Mouse (Mus musculus): ENCODE measurements around the gene Syt11. TPM values are rescaled to one million over a fixed set of nuclear protein-coding genes. Genes with fewer than 3 reads are reported as not detected.
A peak's percentile ranks its signal among the peaks of the same experiment; 100 is the strongest.

Syt11 gene
- polyA plus RNA-seq, 1 experiment from 2014 or later, result 41.4 TPM

DNA sequence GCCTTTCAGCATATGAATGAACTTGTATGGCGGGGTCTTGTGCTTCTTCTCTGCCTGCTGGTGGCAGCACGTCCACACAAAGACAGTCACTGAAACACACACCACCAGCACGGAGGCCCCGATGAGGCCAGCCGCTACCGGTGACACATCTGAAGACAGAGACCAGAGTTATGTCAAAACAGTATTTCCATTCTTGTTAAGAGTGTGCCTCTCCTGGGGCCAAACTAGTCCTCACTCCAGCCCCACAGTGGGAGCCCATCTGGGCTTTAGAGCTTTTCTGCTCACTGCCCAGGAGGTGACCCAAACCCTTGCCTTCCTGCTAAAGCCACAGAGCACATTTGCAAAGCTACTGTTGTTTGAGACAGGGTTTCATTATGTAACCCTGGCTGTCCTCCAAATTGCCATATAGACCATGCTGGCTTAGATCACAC is 12.5 kb downstream of the Syt11 start:
- Histone ChIP-seq H3K27me3 (no peaks in the 10 kb centered on the region), H3K9ac (no peak overlapping the region), H3K36me3 (peaks cover 26% of the 10 kb centered on the region; the same call in 1 of the 2 replicates), H3K4me3 (no peak overlapping the region), H3K4me1 (peaks cover 7% of the 10 kb centered on the region; the same call in 1 of the 2 replicates), H3K27ac (no peak overlapping the region), H3K9me3 (no peaks in the 10 kb centered on the region), H3K4me2 (replicated peaks) (no peak overlapping the region)
- no peak for ATAC-seq (ENCODE audit: insufficient number of reproducible peaks, insufficient read depth, low FRiP score, low TSS enrichment)
- 76% methylated on average over 6 of the region's 6 CpGs for WGBS

DNA sequence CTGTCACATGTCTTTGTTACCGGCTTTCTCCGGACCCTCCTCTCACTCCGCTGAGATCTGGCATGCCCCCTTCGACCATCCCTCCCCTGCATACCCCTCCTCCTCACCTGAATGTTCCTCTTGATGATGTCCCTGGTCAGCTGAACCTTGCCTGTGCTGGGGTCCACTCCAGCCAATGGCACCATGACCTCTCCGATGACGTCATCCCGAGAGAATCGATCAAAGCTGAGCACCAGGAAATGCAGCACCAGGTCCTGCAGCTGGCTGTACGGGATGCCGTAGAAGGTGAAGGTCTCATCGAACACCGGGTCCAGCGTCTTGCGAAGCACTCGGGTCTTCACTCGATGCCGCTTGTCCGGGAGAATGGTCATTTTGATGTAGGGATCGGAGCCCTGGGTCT is 13.3 kb downstream of the Syt11 start:
- Histone ChIP-seq H3K9ac (no peak overlapping the region), H3K4me2 (replicated peaks) (no peak overlapping the region), H3K36me3 (peaks cover 26% of the 10 kb centered on the region; the same call in 1 of the 2 replicates), H3K27ac (no peak overlapping the region), H3K27me3 (no peaks in the 10 kb centered on the region), H3K9me3 (no peaks in the 10 kb centered on the region), H3K4me3 (no peak overlapping the region), H3K4me1 (peaks cover 7% of the 10 kb centered on the region; the same call in 1 of the 2 replicates)
- WGBS, result 95% methylated on average over 19 of the region's 19 CpGs
- no peak for ATAC-seq (ENCODE audit: insufficient number of reproducible peaks, insufficient read depth, low FRiP score, low TSS enrichment)

DNA sequence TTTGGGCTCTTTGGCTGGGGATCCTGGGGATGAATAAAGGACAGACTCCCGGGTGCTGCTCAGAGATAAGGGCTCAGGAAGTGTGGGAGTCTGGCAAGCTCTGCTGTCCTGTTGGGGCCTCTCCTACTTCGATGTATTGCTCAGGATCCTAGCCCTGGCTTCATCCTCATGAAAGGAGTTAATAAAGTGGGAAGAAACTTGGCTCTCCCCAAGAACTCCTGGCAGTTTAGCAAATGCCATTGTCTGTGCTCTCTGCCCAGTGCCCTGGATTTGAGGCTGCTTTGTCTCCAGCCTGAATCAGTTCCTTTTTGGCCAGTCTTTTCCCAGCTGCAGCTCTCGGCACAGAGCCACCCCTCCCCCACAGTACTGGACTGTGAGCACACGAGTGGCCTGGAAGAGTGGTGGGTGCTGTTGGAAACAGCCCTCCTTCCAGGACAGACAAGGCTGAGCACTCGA is 16.9 kb downstream of the Syt11 start:
- Histone ChIP-seq H3K9ac (no peak overlapping the region), H3K36me3 (peaks cover 26% of the 10 kb centered on the region; the same call in 1 of the 2 replicates), H3K4me1 (peaks cover 7% of the 10 kb centered on the region; the same call in 1 of the 2 replicates), H3K4me2 (replicated peaks) (no peak overlapping the region), H3K9me3 (no peaks in the 10 kb centered on the region), H3K27me3 (no peaks in the 10 kb centered on the region), H3K27ac (peak overlapping the region; percentile 52; the same call in 1 of the 2 replicates), H3K4me3 (no peak overlapping the region)
- WGBS, result 20% methylated on average over 5 of the region's 5 CpGs
- no peak for ATAC-seq (ENCODE audit: insufficient number of reproducible peaks, insufficient read depth, low FRiP score, low TSS enrichment)

DNA sequence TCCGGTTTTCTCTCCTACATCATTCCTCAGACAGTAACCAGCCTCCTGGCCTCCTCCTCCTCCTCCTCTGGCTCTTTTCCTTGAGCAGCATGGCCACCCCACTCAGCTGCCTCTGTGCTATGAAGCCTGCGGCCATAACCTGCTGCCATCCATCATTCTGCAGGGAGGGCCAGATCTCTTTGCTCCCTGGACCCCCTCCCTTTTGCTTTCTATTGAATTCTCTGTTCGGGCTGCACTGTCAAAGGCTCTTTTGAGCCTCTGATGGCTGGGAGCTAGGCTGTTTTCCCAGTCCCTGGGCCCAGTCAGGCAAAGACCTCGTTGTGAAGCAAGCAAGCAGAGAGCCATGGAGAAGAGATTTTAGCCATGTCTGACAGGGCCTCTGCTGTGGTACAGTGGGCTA is 18.7 kb downstream of the Syt11 start:
- H3K27me3 ChIP-seq, result no peaks in the 10 kb centered on the region
- H3K4me1 ChIP-seq, result peaks cover 7% of the 10 kb centered on the region; the same call in 1 of the 2 replicates
- WGBS, result 55% methylated on average over 4 of the region's 4 CpGs
- no peak overlapping the region; the same call in 1 of the 2 replicates for H3K9ac ChIP-seq
- peak overlapping the region; percentile 43; the same call in 1 of the 2 replicates for H3K27ac ChIP-seq
- H3K36me3 ChIP-seq, result peaks cover 24% of the 10 kb centered on the region; the same call in 1 of the 2 replicates
- H3K9me3 ChIP-seq, result no peaks in the 10 kb centered on the region
- no peak overlapping the region for H3K4me3 ChIP-seq
- 0 out of 2 replicates have a peak, but pooled peaks have one; percentile 28 for ATAC-seq (ENCODE audit: insufficient number of reproducible peaks, insufficient read depth, low FRiP score, low TSS enrichment)
- H3K4me2 ChIP-seq (replicated peaks), result no peak overlapping the region

DNA sequence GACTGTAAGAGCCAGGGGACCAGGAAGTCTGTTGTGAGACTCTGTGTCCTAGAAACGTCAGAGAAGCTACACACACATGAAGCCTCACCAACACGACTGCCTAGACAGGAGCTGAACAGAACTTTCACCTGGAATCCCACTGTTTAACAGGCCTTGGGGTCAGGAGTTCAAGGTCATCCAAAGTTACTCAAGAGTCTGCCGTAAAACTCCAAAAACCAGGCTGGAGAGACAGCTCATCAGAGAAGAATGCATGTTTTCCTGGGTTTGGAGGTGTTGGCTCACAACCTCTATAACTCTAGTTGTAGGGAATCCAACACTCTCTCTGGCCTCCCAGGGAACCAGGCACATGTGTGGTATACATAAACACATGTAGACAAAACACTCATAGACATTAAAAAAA is 19.4 kb downstream of the Syt11 start:
- peaks cover 17% of the 10 kb centered on the region; the same call in 1 of the 2 replicates for H3K36me3 ChIP-seq
- WGBS, result 69% methylated on average over 3 of the region's 3 CpGs
- no peak for ATAC-seq (ENCODE audit: insufficient number of reproducible peaks, insufficient read depth, low FRiP score, low TSS enrichment)
- H3K4me3 ChIP-seq, result no peak overlapping the region
- no peaks in the 10 kb centered on the region for H3K27me3 ChIP-seq
- no peak overlapping the region for H3K4me2 ChIP-seq (replicated peaks)
- H3K9ac ChIP-seq, result no peak overlapping the region
- H3K9me3 ChIP-seq, result no peaks in the 10 kb centered on the region
- peaks cover 7% of the 10 kb centered on the region; the same call in 1 of the 2 replicates for H3K4me1 ChIP-seq
- no peak overlapping the region for H3K27ac ChIP-seq

DNA sequence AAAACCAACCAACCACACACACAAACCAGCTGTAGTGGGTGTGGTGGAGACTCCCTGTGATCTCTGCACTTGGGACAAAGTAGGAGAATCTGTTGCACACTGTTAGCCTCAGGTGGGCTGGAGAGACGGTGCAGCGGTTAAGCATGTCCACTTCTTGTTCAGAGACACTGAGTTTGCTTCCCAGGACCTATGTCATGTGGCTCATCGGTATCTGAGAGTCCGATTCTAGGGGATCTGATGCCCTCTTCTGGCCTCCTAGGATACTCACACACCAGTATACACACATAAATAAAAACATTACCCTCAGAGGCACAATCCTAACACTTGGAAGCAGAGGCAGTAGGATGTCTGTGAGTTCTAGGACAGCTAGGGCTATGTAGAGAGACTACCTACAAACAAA is 20.7 kb downstream of the Syt11 start:
- Histone ChIP-seq H3K27ac (no peak overlapping the region), H3K4me3 (no peak overlapping the region), H3K4me1 (peaks cover 7% of the 10 kb centered on the region; the same call in 1 of the 2 replicates), H3K27me3 (no peaks in the 10 kb centered on the region), H3K4me2 (replicated peaks) (no peak overlapping the region), H3K9ac (no peak overlapping the region), H3K9me3 (no peaks in the 10 kb centered on the region), H3K36me3 (peaks cover 15% of the 10 kb centered on the region)
- WGBS, result 73% methylated on average over 4 of the region's 4 CpGs
- no peak for ATAC-seq (ENCODE audit: insufficient number of reproducible peaks, insufficient read depth, low FRiP score, low TSS enrichment)

DNA sequence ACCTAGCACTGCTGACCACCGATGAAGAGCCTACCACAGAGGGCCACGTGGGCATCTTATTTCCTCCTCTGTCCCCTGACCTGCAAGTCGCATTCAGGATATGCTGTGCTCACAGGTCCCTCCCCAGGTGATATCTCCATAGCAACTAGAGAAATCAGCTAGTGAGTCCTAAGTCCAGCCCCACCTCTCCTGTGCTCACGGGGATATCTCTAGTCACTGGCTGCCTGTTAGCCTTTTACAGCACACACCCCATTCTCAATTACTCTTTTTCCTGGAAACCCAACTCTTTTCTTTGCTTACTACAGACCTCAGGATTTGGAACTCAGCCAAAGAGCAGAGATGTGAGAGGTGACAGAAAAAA is 28.1 kb downstream of the Syt11 start:
- no peak for ATAC-seq (ENCODE audit: insufficient number of reproducible peaks, insufficient read depth, low FRiP score, low TSS enrichment)
- peaks cover 19% of the 10 kb centered on the region for H3K9me3 ChIP-seq
- no peak overlapping the region for H3K9ac ChIP-seq
- no peak overlapping the region for H3K4me3 ChIP-seq
- H3K27ac ChIP-seq, result no peak overlapping the region
- WGBS, result 92% methylated on average over 4 of the region's 4 CpGs
- H3K27me3 ChIP-seq, result no peaks in the 10 kb centered on the region
- peaks cover 50% of the 10 kb centered on the region for H3K36me3 ChIP-seq
- H3K4me1 ChIP-seq, result no peaks in the 10 kb centered on the region
- H3K4me2 ChIP-seq (replicated peaks), result no peak overlapping the region

DNA sequence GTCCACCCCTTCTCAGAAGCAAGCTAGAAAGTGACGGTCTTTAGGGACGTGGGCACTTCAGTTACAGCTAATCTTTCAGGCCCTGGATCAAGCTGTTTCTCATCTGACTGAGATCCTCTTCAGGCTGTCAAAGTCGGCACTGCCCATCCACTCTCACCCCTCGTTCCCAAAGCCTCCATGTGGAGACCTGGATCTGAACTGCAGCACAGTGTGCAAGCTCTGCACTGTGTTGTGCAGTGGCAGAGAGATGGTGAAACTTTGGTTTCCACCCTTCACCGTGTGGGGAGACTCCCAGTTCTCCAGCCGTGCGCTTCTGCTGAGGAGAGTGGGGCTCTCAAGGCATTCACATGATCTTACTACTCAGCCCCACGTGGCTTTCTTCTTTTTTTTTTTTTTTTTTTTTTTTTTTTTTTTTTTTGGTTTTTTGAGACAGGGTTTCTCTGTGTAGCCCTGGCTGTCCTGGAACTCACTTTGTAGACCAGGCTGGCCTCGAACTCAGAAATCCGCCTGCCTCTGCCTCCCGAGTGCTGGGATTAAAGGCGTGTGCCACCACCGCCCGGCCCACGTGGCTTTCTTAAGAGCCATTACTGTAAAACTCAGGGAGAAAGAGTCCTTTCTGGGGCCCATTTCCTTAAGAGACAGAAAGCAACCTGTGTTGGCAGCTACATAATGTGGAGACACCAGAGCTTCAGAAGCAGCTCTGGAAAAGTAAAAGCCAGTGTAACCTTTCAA is 28.7 kb downstream of the Syt11 start:
- Histone ChIP-seq H3K9ac (no peak overlapping the region), H3K4me1 (no peaks in the 10 kb centered on the region), H3K36me3 (peaks cover 47% of the 10 kb centered on the region), H3K27ac (no peak overlapping the region), H3K4me3 (no peak overlapping the region), H3K9me3 (peaks cover 19% of the 10 kb centered on the region), H3K4me2 (replicated peaks) (no peak overlapping the region), H3K27me3 (no peaks in the 10 kb centered on the region)
- 92% methylated on average over 15 of the region's 15 CpGs for WGBS
- ATAC-seq (ENCODE audit: insufficient number of reproducible peaks, insufficient read depth, low FRiP score, low TSS enrichment), result no peak

DNA sequence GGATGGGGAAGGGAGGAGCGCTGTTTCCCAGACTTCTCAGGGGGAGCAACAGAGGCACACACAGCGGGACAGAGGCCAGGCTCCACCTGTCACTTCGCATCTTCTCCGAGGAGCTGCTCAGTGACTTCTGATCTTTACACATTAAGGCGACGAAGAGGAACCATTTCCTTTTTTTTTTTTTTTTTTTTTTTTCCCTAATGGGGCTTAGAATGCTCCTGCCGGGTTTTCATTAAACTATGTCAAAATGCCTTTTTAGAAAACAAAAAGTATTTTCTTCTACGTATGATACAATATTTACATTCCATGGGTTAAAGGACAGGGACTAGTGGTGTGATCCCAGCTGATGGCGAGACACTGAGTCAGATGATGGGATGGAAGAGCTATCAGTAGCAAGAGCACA is 29.4 kb downstream of the Syt11 start:
- Histone ChIP-seq H3K27ac (no peak overlapping the region), H3K9ac (no peak overlapping the region), H3K4me1 (no peaks in the 10 kb centered on the region), H3K4me3 (no peak overlapping the region), H3K36me3 (peaks cover 46% of the 10 kb centered on the region), H3K9me3 (peaks cover 19% of the 10 kb centered on the region), H3K4me2 (replicated peaks) (no peak overlapping the region), H3K27me3 (no peaks in the 10 kb centered on the region)
- no peak for ATAC-seq (ENCODE audit: insufficient number of reproducible peaks, insufficient read depth, low FRiP score, low TSS enrichment)
- 89% methylated on average over 9 of the region's 9 CpGs for WGBS

DNA sequence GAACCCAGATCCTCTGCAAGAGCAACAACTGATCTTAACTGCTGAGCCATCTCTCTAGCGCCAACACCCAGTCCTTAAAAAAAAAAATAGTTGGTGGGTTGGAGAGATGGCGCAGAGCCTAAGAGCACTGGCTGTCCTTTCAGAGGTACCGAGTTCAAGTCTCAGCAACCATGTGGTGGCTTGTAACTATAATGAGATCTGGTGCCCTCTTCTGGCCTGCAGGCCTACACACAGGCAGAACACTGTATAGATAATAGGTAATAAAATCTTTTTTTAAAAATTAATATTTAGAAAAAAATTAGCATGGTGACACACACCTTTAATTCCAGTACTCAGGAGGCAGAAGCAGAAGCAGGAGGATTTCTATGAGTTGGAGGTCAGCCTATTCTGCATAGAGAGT is 34.8 kb downstream of the Syt11 start:
- Histone ChIP-seq H3K4me3 (no peak overlapping the region), H3K4me1 (no peaks in the 10 kb centered on the region), H3K9ac (no peak overlapping the region), H3K4me2 (replicated peaks) (no peak overlapping the region), H3K27me3 (no peaks in the 10 kb centered on the region), H3K27ac (no peak overlapping the region), H3K9me3 (no peaks in the 10 kb centered on the region), H3K36me3 (peaks cover 6% of the 10 kb centered on the region)
- WGBS, result 96% methylated on average over 3 of the region's 3 CpGs
- ATAC-seq (ENCODE audit: insufficient number of reproducible peaks, insufficient read depth, low FRiP score, low TSS enrichment), result no peak

DNA sequence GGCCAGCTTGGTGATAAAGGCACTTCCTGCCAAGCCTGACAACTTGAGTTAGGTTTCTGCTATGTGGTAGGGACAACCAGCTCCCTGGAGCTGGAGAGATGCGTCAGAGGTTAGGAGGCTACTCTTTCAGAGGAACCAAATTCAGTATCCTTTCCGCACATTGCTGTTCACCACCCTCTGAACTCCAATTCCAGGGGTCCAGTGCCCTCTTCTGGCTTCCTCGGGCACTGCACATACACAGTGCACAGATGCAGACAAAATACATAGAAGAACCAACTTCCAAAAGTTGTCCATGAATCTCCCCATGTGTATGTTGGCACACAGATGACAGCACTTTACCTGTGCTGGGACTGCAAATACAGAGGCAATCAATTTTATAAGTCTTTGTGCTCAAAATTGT is 36.3 kb downstream of the Syt11 start:
- Histone ChIP-seq H3K4me2 (replicated peaks) (no peak overlapping the region), H3K9ac (no peak overlapping the region), H3K9me3 (no peaks in the 10 kb centered on the region), H3K27me3 (no peaks in the 10 kb centered on the region), H3K4me1 (no peaks in the 10 kb centered on the region), H3K27ac (no peak overlapping the region), H3K36me3 (peaks cover 3% of the 10 kb centered on the region), H3K4me3 (no peak overlapping the region)
- ATAC-seq (ENCODE audit: insufficient number of reproducible peaks, insufficient read depth, low FRiP score, low TSS enrichment), result no peak
- 55% methylated on average over 3 of the region's 3 CpGs for WGBS

DNA sequence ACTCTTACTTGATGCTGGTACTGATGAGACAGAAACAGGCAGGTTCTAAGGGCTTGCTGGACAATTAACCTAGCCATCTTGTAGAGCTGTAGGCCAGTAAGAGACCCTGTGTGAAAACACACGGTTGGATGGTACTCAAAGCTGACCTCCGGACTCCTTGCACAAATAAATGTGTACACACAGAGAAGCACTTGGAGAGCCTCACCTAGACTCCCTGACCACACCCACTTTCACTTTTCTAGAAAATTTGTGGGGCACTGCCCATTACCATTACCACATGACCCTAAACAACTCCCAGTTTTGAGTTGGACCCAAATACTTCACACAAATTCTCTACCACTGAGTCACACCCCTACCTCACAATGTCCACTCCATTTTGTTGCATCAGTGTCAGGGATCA is 38.4 kb downstream of the Syt11 start:
- Histone ChIP-seq H3K9me3 (no peaks in the 10 kb centered on the region), H3K27me3 (no peaks in the 10 kb centered on the region), H3K36me3 (peaks cover 1% of the 10 kb centered on the region), H3K4me1 (no peaks in the 10 kb centered on the region), H3K9ac (no peak overlapping the region), H3K4me3 (no peak overlapping the region), H3K4me2 (replicated peaks) (no peak overlapping the region), H3K27ac (no peak overlapping the region)
- 93% methylated on average over 2 of the region's 2 CpGs for WGBS
- no peak for ATAC-seq (ENCODE audit: insufficient number of reproducible peaks, insufficient read depth, low FRiP score, low TSS enrichment)

Data from embryonic facial prominence, embryonic 12.5 days (tissue).